Mouse (Mus musculus): ENCODE data around the gene Cdc25b. TPM values are rescaled to one million over a fixed set of nuclear protein-coding genes. Genes with fewer than 3 reads are reported as not detected.

The Cdc25b gene
- total RNA-seq, 2 experiments from 2014 or later: 17.0 to 17.2 TPM

- intact Hi-C loops (cut with DNase I): no loop called here
Observed at GRCm38 (mm10) chr2:131156987-131157386, 29.8 kb upstream of the Cdc25b start.

GRCm38 (mm10) chr2:131159491-131159910 lies 27.2 kb upstream of the Cdc25b start:
- peak in 1 of 2 experiments; percentile 44 for DNase-seq (ENCODE audit: extremely low spot score in 1 of 2, low spot score in 2 of 2)
- intact Hi-C loops (cut with DNase I): no loop called here

More at GRCm38 (mm10) chr2:131156987-131157386, 29.8 kb upstream of the Cdc25b start:
- DNase-seq (ENCODE audit: extremely low spot score in 1 of 2, low spot score in 2 of 2): no peak

- DNase-seq (ENCODE audit: extremely low spot score in 1 of 2, low spot score in 2 of 2): peak; percentile 97 to 99
- intact Hi-C loops (cut with DNase I): loop anchor here (5.0 kb wide), 1 partner anchor 63 kb away; no protein-coding TSS in a partner anchor
Observed at GRCm38 (mm10) chr2:131159938-131160581, 26.7 kb upstream of the Cdc25b start, which contains the start of gene 1700037H04Rik. Gene 1700037H04Rik (minus strand): TSS chr2:131160081.

- intact Hi-C loops (cut with DNase I): loop anchor here (5.0 kb wide), 1 partner anchor 63 kb away; no protein-coding TSS in a partner anchor
Observed at GRCm38 (mm10) chr2:131160671-131161111, 26.1 kb upstream of the Cdc25b start.

GRCm38 (mm10) chr2:131163924-131164323 lies 22.8 kb upstream of the Cdc25b start:
- DNase-seq (ENCODE audit: extremely low spot score in 1 of 2, low spot score in 2 of 2): no peak
- intact Hi-C loops (cut with DNase I): loop anchor here (5.0 kb wide), 1 partner anchor 67 kb away; no protein-coding TSS in a partner anchor

More at GRCm38 (mm10) chr2:131160671-131161111, 26.1 kb upstream of the Cdc25b start:
- no peak for DNase-seq (ENCODE audit: extremely low spot score in 1 of 2, low spot score in 2 of 2)

GRCm38 (mm10) chr2:131166172-131166571 lies 20.6 kb upstream of the Cdc25b start:
- intact Hi-C loops (cut with DNase I): no loop called here
- no peak for DNase-seq (ENCODE audit: extremely low spot score in 1 of 2, low spot score in 2 of 2)

- intact Hi-C loops (cut with DNase I): no loop called here
- DNase-seq (ENCODE audit: extremely low spot score in 1 of 2, low spot score in 2 of 2): no peak
Observed at GRCm38 (mm10) chr2:131167984-131168383, 18.8 kb upstream of the Cdc25b start.

GRCm38 (mm10) chr2:131168914-131169313 lies 17.8 kb upstream of the Cdc25b start:
- no peak for DNase-seq (ENCODE audit: extremely low spot score in 1 of 2, low spot score in 2 of 2)
- intact Hi-C loops (cut with DNase I): no loop called here

GRCm38 (mm10) chr2:131170936-131171335 lies 15.8 kb upstream of the Cdc25b start:
- intact Hi-C loops (cut with DNase I): no loop called here
- DNase-seq (ENCODE audit: extremely low spot score in 1 of 2, low spot score in 2 of 2): no peak

- intact Hi-C loops (cut with DNase I): no loop called here
Observed at GRCm38 (mm10) chr2:131171401-131172104, 15.2 kb upstream of the Cdc25b start.

GRCm38 (mm10) chr2:131172322-131172721 lies 14.4 kb upstream of the Cdc25b start:
- no peak for DNase-seq (ENCODE audit: extremely low spot score in 1 of 2, low spot score in 2 of 2)
- intact Hi-C loops (cut with DNase I): no loop called here

More at GRCm38 (mm10) chr2:131171401-131172104, 15.2 kb upstream of the Cdc25b start:
- DNase-seq (ENCODE audit: extremely low spot score in 1 of 2, low spot score in 2 of 2): peak; percentile 48 to 84

GRCm38 (mm10) chr2:131174700-131175099 lies 12.0 kb upstream of the Cdc25b start:
- intact Hi-C loops (cut with DNase I): loop anchor here (5.0 kb wide), 1 partner anchor 88 kb away; the partner anchor contains the start of gene Pank2
- peak; percentile 47 to 74 for DNase-seq (ENCODE audit: extremely low spot score in 1 of 2, low spot score in 2 of 2)

GRCm38 (mm10) chr2:131175286-131175944 lies 11.3 kb upstream of the Cdc25b start:
- no peak for DNase-seq (ENCODE audit: extremely low spot score in 1 of 2, low spot score in 2 of 2)
- intact Hi-C loops (cut with DNase I): loop anchor here (5.0 kb wide), 1 partner anchor 87 kb away; the partner anchor contains the start of gene Pank2

GRCm38 (mm10) chr2:131175945-131176309 lies 10.8 kb upstream of the Cdc25b start:
- intact Hi-C loops (cut with DNase I): loop anchor here (5.0 kb wide), 1 partner anchor 86 kb away; the partner anchor contains the start of gene Pank2
- no peak for DNase-seq (ENCODE audit: extremely low spot score in 1 of 2, low spot score in 2 of 2)

GRCm38 (mm10) chr2:131176491-131176890 lies 10.3 kb upstream of the Cdc25b start:
- intact Hi-C loops (cut with DNase I): loop anchor here (5.0 kb wide), 1 partner anchor 86 kb away; the partner anchor contains the start of gene Pank2
- no peak for DNase-seq (ENCODE audit: extremely low spot score in 1 of 2, low spot score in 2 of 2)

GRCm38 (mm10) chr2:131177932-131178331 lies 8.8 kb upstream of the Cdc25b start:
- intact Hi-C loops (cut with DNase I): loop anchor here (5.0 kb wide), 1 partner anchor 84 kb away; the partner anchor contains the start of gene Pank2
- no peak for DNase-seq (ENCODE audit: extremely low spot score in 1 of 2, low spot score in 2 of 2)

- peak in 1 of 2 experiments; percentile 58 for DNase-seq (ENCODE audit: extremely low spot score in 1 of 2, low spot score in 2 of 2)
- intact Hi-C loops (cut with DNase I): loop anchor here (5.0 kb wide), 1 partner anchor 83 kb away; the partner anchor contains the start of gene Pank2
Observed at GRCm38 (mm10) chr2:131178828-131179245, 7.9 kb upstream of the Cdc25b start.

GRCm38 (mm10) chr2:131179246-131179886 lies 7.4 kb upstream of the Cdc25b start:
- intact Hi-C loops (cut with DNase I): loop anchor here (5.0 kb wide), 1 partner anchor 83 kb away; the partner anchor contains the start of gene Pank2
- peak; percentile 56 to 88 for DNase-seq (ENCODE audit: extremely low spot score in 1 of 2, low spot score in 2 of 2)
